Mouse (Mus musculus): Measurements from ENCODE around the gene Rere.
A peak's percentile ranks its signal among the peaks of the same experiment; 100 is the strongest.
"Not testable (repeated sequence)": the region's sequence is repeated elsewhere in the genome, so short reads cannot be mapped to it uniquely, and the experiment has no call there.

Gene Rere

GRCm38 (mm10) chr4:150549989-150550716 is 268.7 kb downstream of the Rere start:
- DNase-seq (ENCODE audit: low spot score in 2 of 2): no peak

- no peak for DNase-seq (ENCODE audit: low spot score in 2 of 2)
These were observed 269.9 kb downstream of the Rere start for GRCm38 (mm10) chr4:150551390-150551789.

DNA sequence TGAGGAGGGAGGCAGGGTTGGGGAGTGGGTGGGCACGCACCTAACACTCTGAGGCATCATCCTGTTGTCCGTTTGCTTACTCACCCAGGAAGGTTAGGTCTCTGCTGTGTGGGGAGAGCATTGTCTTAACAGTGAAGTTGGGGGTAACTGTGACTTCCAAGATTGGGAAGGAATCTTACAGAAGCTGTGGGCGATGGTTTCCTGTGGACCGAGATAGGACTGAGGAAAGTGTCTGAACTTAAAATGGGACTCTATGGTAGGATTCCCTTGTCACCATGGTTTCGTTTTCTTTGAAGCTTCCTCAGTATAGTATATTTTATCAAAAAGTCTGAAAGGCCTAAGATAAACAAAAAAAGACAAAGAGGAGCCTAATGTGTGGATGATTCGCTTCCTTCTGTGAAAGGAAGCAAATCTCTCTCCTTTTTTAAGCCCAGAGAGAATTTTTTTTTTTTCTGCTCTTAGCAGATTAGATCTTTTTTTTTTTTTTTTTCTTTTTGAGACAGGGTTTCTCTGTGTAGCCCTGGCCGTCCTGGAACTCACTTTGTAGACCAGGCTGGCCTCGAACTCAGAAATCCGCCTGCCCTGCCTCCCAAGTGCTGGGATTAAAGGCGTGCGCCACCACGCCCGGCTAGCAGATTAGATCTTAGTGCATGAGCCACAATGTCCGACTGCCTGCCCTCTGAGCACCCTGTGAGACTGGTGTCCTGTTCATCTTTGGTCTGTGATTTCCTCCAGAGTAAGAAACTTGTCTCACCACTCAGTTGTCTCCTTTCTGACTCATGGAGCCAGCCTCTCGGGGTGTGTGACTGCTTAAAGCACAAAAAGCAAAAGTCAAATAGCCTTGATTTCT is 271.5 kb downstream of the Rere start:
- DNase-seq (ENCODE audit: low spot score in 2 of 2): no peak

- DNase-seq (ENCODE audit: low spot score in 2 of 2): no peak
These were observed 274.3 kb downstream of the Rere start for GRCm38 (mm10) chr4:150555783-150556182.

GRCm38 (mm10) chr4:150556382-150557221 is 275.2 kb downstream of the Rere start:
- peak; percentile 64 to 73 for DNase-seq (ENCODE audit: low spot score in 2 of 2)

- not testable (repeated sequence) for DNase-seq (ENCODE audit: low spot score in 2 of 2)
These were observed 275.8 kb downstream of the Rere start for GRCm38 (mm10) chr4:150557289-150557688.

DNA sequence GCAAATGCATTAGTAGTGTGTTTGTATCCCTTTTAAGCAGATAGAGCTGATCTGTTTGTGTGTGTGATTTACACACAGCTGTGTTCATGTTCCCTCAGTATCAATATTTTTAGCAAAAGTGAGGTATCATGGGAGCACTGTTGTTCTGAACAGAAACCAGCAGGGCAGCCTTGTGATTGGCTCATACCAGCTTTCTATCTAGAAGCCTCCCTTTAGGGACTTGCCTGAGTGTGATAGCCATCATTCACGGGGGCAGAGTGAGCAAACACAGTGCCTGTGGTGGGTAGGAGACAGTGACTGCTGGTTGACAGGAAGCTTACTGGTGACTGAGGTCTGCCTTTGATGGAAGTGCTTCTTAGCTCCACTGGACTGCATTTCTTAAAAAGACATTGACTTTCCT is 276.5 kb downstream of the Rere start:
- DNase-seq (ENCODE audit: low spot score in 2 of 2): no peak

- DNase-seq (ENCODE audit: low spot score in 2 of 2): no peak
These were observed 278.1 kb downstream of the Rere start for GRCm38 (mm10) chr4:150559514-150559913.

GRCm38 (mm10) chr4:150563281-150563680 is 281.8 kb downstream of the Rere start:
- no peak for DNase-seq (ENCODE audit: low spot score in 2 of 2)

DNA sequence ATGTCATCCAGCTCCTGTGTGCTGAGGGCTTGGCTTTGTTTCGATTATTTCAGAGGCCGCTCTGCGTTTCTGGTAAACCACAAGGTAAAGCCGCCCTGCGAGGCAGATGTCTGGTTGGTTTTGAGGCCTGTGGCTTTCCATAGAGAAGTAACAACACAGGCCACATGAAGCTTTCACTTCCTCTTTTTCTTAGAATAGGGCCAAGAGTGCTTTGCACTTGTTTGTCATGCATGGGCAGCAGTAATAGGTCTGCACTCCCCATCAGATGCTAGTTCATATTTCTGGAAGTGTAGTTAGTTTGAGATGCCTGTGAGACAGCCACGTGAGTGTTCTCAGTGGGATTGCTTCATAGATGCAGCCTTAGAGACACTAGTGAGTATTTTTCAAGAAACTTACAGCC is 284.7 kb downstream of the Rere start:
- DNase-seq (ENCODE audit: low spot score in 2 of 2): no peak

- no peak for DNase-seq (ENCODE audit: low spot score in 2 of 2)
These were observed 287.1 kb downstream of the Rere start for GRCm38 (mm10) chr4:150568318-150569134.

DNA sequence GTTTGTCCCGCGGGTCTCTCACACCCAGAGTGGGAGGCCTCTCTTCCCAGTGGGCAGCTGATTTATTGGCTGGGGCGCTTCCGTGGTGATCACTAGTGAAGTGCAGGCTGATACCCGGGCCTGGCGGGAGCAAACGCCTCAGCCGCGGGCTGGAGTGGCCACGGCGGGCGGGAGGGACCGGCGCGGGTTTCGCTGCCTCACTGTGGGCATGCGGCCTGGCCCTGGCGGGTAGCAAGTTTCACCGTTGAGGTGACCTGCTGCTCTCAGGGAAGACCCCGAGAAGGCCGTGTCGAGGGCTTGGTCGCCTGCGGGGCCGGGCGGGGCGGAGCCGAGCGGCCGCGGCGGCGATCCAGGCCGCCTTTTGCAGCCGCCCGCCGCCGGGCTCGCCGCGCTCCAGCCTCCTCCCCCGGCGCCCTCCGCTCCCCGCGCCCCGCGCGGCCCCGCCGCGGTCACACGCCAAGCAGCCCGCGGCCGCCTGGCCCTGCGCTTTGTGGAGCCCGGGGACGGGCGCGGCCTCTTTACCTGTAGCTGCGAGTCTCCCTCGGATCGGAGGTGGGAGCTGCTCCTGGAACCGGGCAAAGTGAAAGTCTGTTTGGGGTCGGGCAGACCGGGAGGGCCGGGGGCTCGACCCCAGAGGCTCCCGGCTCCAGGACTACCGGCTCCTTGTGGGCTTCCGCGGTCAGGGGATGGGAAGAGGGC is 287.8 kb downstream of the Rere start:
- DNase-seq (ENCODE audit: low spot score in 2 of 2): peak; percentile 38 to 47

DNA sequence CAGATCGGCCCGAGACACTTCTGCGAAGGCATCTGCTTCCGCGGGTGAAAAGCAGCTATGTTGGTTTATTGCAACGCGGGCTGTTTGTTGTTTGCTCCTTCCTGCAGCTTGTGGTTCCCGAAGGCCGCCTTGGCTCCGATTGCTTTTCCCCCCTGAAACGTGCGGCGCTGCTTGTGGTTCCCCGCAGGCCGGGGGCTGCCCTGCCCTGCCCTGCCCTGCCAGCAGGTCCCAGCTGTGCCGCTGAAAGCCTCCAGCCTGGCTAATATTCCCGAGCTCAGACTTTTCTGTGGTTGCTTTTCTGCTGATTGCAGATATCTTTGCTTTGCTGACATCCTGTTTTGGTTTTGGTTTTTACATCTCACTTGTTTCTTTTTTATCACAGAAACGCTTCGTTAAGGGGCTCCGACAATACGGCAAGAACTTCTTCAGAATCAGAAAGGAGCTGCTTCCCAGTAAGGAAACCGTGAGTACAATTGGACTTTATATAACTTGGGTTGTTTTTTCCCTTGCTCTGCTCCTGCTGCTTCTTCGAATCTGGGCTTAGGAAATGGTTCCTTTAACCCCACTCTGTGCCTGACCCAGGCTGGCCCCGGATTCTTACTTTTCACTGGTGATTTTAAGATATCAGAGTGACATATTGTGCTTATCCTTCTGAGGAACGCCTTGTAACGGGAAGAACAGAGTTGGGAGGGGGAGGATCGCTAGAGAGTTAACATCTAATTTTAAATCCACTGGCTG is 288.6 kb downstream of the Rere start:
- peak in 1 of 2 experiments; percentile 36 for DNase-seq (ENCODE audit: low spot score in 2 of 2)

GRCm38 (mm10) chr4:150570793-150571192 is 289.3 kb downstream of the Rere start:
- no peak for DNase-seq (ENCODE audit: low spot score in 2 of 2)

GRCm38 (mm10) chr4:150572104-150572691 is 290.8 kb downstream of the Rere start:
- DNase-seq (ENCODE audit: low spot score in 2 of 2): no peak

DNA sequence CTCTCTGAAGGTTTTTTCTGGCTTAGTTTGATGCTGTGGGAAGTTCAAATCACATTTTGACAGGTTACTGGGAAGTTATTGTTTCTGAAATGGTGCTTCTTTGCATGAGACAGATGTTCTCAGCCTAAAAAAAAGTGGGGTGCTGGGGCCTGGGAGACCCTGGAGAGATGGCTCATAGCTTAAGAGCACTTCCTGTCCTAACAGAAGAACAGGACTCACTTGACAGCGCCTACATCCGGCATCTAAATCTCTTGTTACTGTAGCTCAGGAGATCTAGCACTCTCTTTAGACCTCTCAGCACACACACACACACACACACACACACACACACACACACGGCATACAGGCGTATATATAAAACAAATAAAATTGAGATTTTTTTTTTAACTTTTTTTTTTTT is 291.5 kb downstream of the Rere start:
- DNase-seq (ENCODE audit: low spot score in 2 of 2): no peak

DNA sequence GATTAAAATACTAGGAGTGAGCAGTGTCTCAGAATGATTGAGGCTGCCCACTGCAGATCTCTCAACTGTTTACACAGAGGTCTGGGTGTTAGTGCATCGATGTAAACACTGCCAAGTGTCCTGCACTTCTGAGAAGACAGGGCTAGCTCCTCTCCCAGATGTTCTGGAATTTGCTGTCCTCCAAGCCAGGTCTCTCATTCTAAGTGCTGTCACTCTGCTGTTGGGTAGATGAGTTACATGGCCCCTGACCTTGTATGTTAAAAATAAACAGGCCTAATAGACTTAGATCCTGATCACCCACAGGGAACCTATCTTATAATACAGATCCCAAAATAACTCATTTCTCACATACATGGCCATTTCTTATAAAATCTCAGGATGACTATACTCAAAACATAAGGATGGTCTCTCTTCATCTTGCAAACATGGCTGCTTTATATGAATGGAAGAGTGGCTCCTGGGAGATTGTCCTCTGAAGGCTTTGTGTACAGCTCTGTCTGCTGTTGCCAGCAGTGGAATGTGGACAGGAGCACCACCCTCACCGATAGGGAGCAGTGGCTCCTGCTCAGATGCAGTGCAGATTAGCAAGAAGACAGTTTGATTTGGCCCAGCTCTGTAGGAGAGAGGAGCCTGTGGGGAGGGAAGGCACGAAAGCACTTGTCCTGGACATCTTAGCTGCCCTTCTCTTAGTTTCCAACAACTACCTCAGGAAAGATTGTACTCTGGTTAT is 294.1 kb downstream of the Rere start:
- DNase-seq (ENCODE audit: low spot score in 2 of 2): no peak

GRCm38 (mm10) chr4:150576339-150576738 is 294.9 kb downstream of the Rere start:
- DNase-seq (ENCODE audit: low spot score in 2 of 2): no peak

DNA sequence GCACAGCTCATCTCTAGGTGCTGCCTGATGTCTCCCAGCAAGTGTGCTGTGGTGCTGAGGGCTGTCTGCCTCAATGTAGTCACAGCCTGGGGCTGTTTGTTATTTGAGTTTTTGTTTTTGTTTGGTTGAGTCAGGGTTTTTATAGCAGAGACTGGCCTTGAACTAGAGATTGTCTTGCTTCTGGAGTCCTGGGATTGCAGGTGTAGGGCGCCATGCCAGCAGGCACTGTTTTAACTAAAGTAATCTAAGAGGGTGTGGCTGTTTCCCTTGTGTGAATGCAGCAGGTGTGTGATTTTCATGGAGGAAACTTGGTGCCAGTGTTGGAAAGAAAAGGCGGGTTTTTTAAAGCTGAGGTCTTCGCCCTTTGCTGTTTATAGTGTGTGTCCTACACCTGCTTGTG is 296.6 kb downstream of the Rere start:
- DNase-seq (ENCODE audit: low spot score in 2 of 2): no peak
